Mouse (Mus musculus) stomach, postnatal 0 days (tissue): ENCODE measurements at regions not wholly inside any gene's neighbourhood (a gene's known extent, or its start where the extent isn't known, plus 50 kb on each side); places are given as distances from the start of the nearest gene placed in this dataset.

ENCODE experiments used
- ATAC-seq: fragments of 200-750 bp; cut with Nextera tagmentation; 2 replicates; pipeline ENCODE4 v1.8.0; 2017; ENCODE audit not compliant: low FRiP score, low TSS enrichment
- DNase-seq: peaks from one replicate; pipeline ENCODE4 v3.0.0-alpha.2; 2016; ENCODE audit warnings: low spot score
- H3K27ac ChIP-seq: fragments of 300-500 bp; sonication (generic); replicated peaks from 2 replicates; pipeline ENCODE4 v1.5.1; 2014; ENCODE audit warnings: mild to moderate bottlenecking, control low read depth
- H3K27me3 ChIP-seq: fragments of 300-500 bp; sonication (generic); 2 replicates; pipeline ENCODE4 v1.6.1; 2014; ENCODE audit warnings: low read length; ENCODE audit not compliant: control insufficient read depth, insufficient read depth
- H3K36me3 ChIP-seq: fragments of 300-500 bp; sonication (generic); 2 replicates; pipeline ENCODE4 v1.6.1; 2014; ENCODE audit warnings: low read length, mixed read lengths; ENCODE audit not compliant: control insufficient read depth, insufficient read depth
- H3K4me1 ChIP-seq: fragments of 300-500 bp; sonication (generic); replicated peaks from 2 replicates; pipeline ENCODE4 v1.6.1; 2014; ENCODE audit warnings: antibody characterized with exemption; ENCODE audit not compliant: control insufficient read depth, insufficient read depth
- H3K4me2 ChIP-seq: fragments of 300-500 bp; sonication (generic); replicated peaks from 2 replicates; pipeline ENCODE4 v1.6.1; 2014; ENCODE audit warnings: low read depth, mild to moderate bottlenecking, control low read depth, moderate library complexity
- H3K4me3 ChIP-seq: fragments of 300-500 bp; sonication (generic); 2 replicates; pipeline ENCODE4 v1.5.1; 2014; ENCODE audit warnings: low read depth, low read length, control low read depth
- H3K9ac ChIP-seq: fragments of 300-500 bp; sonication (generic); 2 replicates; pipeline ENCODE4 v1.6.1; 2014; ENCODE audit warnings: mild to moderate bottlenecking, low read length, control low read depth, mixed read lengths
- H3K9me3 ChIP-seq: fragments of 300-500 bp; sonication (generic); 2 replicates; pipeline ENCODE4 v1.6.1; 2016; ENCODE audit warnings: low read length; ENCODE audit not compliant: control insufficient read depth
- CTCF ChIP-seq: IDR thresholded peaks from 2 replicates; pipeline ENCODE4 v1.5.1; 2016; ENCODE audit warnings: antibody characterized with exemption, low read depth, mild to moderate bottlenecking, moderate library complexity
- EP300 ChIP-seq: optimal IDR thresholded peaks from 2 replicates; pipeline ENCODE3; 2016; ENCODE audit warnings: antibody characterized with exemption
- WGBS: fragments of 180-500 bp; shearing (Covaris S2); extraction: QIAGEN DNeasy Blood & Tissue Kit; methylation state at CpG from one replicate; pipeline ENCODE4 v1.1.7; 2014; 5-methylcytosine and 5-hydroxymethylcytosine counted together

GRCm38 (mm10) chr12:46020835-46021545 lies 797.7 kb downstream of the Nova1 start:
- Histone ChIP-seq H3K27me3 (no peaks in the 10 kb centered on the region), H3K27ac (no peak overlapping the region), H3K36me3 (no peaks in the 10 kb centered on the region), H3K4me1 (no peaks in the 10 kb centered on the region), H3K4me2 (no peak overlapping the region), H3K9me3 (no peaks in the 10 kb centered on the region), H3K9ac (no peak overlapping the region), H3K4me3 (no peak overlapping the region)
- no peak for DNase-seq
- TF ChIP-seq EP300 (no peak), CTCF (no peak)
- WGBS = 66% methylated on average over 6 of the region's 6 CpGs
- ATAC-seq = no peak

DNA sequence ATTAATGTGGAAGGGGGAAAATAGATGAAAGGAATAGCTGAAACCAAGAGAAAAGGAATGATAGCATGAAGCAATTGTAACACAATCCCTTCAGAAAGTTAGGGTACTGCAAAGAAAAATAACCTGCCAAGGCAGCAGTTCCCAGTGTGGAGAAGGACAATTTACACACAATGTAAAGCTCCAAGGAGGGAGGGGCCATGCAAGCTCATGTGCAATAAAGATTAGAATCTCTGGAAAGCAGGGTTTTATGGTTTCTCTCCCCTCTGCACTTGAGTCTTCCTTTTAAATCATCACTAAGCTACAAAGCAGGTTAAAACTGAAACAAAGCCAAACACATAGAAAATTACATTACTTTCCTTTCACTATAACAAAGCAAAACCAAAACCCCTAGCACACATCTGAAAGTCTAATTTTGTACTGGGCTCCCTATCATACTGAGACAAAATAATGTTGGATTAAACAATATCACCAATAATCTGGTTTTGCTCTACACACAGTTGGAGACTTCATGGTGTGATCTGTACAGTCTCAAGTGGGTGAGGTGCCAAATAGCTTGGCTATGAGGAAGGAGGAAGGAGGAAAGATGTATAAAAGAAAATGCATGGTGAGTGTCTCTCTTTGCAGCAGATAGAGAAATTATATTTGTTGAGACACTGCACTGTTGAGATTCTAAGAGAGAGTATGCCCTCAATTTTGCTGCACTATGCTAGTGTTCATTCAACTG lies 840.9 kb downstream of the Nova1 start:
- Histone ChIP-seq H3K36me3 (no peaks in the 10 kb centered on the region), H3K4me1 (no peaks in the 10 kb centered on the region), H3K9me3 (no peaks in the 10 kb centered on the region), H3K4me3 (no peak overlapping the region), H3K27me3 (no peaks in the 10 kb centered on the region), H3K9ac (no peak overlapping the region), H3K27ac (no peak overlapping the region), H3K4me2 (no peak overlapping the region)
- ATAC-seq (no peak), DNase-seq (no peak)
- TF ChIP-seq EP300 (no peak), CTCF (no peak)

- no peaks in the 10 kb centered on the region for H3K27me3 ChIP-seq
- ATAC-seq (no peak), DNase-seq (no peak)
- no peaks in the 10 kb centered on the region for H3K9me3 ChIP-seq
- H3K36me3 ChIP-seq = no peaks in the 10 kb centered on the region
- no peak overlapping the region for H3K4me3 ChIP-seq
- H3K4me1 ChIP-seq = no peaks in the 10 kb centered on the region
- no peak overlapping the region for H3K4me2 ChIP-seq
- H3K9ac ChIP-seq = no peak overlapping the region
- no peak overlapping the region for H3K27ac ChIP-seq
- 90% methylated on average over 2 of the region's 2 CpGs for WGBS
- TF ChIP-seq EP300 (no peak), CTCF (no peak)
These were observed 842.9 kb downstream of the Nova1 start for GRCm38 (mm10) chr12:45975780-45976179.

DNA sequence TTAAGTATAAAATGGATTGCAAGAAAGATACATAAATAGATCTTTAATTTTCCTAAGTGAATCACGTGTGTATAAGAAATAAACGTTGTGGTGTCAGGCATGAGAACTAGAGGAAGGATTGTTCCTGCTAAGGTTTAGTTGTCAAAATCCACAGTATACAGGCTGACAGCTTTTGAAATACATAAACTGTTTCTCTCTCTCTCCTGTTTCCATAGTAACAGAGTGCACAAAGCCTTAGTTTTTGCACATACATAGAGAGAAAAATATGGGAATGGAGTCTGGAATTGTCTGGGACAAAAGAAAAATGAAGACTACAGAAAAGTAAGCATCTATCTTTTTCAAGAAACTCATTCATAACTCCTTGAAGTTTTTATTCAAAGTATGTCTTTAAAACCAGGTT lies 848.3 kb downstream of the Nova1 start:
- H3K4me3 ChIP-seq = no peak overlapping the region
- no peaks in the 10 kb centered on the region for H3K9me3 ChIP-seq
- H3K9ac ChIP-seq = no peak overlapping the region
- 35% methylated on average over 2 of the region's 2 CpGs for WGBS
- ATAC-seq (no peak), DNase-seq (no peak)
- no peak for TF ChIP-seq CTCF
- no peak for TF ChIP-seq EP300
- no peaks in the 10 kb centered on the region for H3K4me1 ChIP-seq
- no peak overlapping the region for H3K4me2 ChIP-seq
- no peak overlapping the region for H3K27ac ChIP-seq
- H3K36me3 ChIP-seq = no peaks in the 10 kb centered on the region
- H3K27me3 ChIP-seq = no peaks in the 10 kb centered on the region

DNA sequence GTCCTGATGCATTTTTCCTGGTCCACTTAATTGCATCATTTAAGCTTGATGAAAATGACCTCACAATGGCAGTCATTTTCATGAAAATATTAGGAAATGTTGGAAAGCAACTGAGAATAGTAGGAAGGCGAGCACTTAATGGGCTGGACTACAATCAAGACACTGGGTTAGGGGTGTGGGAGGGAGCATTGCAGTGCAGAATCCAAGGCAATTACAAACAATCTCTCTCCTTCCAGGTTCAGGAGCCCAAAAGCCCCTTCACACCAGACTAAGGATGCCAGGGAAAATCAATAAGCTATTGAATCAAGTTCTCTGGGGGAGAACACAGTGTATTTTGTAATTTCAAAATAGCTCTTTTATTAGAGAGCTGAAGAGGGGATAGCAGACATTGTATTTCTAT lies 848.8 kb downstream of the Nova1 start:
- H3K4me3 ChIP-seq = no peak overlapping the region
- no peak for ATAC-seq
- H3K4me1 ChIP-seq = no peaks in the 10 kb centered on the region
- H3K27me3 ChIP-seq = no peaks in the 10 kb centered on the region
- no peak for TF ChIP-seq CTCF
- TF ChIP-seq EP300 = no peak
- WGBS = 56% methylated on average over 1 of the region's 1 CpGs
- no peak for DNase-seq
- no peaks in the 10 kb centered on the region for H3K9me3 ChIP-seq
- H3K27ac ChIP-seq = no peak overlapping the region
- no peaks in the 10 kb centered on the region for H3K36me3 ChIP-seq
- no peak overlapping the region for H3K9ac ChIP-seq
- H3K4me2 ChIP-seq = no peak overlapping the region

DNA sequence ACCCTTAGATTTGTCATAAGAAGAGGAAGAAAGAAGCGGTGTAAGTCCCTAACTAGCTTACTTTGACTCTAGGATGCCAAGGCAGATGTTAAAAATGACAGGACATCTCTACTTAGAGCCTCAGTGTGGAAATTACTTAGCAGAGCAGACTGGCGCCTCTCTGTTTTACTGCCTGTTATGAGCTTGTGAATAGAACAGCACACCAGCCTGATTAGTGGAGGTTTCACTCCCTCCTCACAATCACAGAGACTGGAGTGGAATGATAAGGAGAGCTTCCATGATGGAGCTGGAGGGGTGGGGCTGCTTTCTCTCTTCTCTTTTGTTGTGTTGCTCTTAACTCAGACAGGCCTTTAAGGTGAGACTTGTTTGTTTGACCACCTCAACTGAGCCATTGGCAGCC lies 871.8 kb downstream of the Nova1 start:
- H3K4me3 ChIP-seq = no peak overlapping the region
- no peaks in the 10 kb centered on the region for H3K4me1 ChIP-seq
- H3K4me2 ChIP-seq = no peak overlapping the region
- TF ChIP-seq EP300 = no peak
- TF ChIP-seq CTCF = no peak
- H3K27ac ChIP-seq = no peak overlapping the region
- no peak overlapping the region for H3K9ac ChIP-seq
- no peak for DNase-seq
- no peak for ATAC-seq
- H3K36me3 ChIP-seq = no peaks in the 10 kb centered on the region
- H3K27me3 ChIP-seq = no peaks in the 10 kb centered on the region
- no peaks in the 10 kb centered on the region for H3K9me3 ChIP-seq
- WGBS = 67% methylated on average over 2 of the region's 2 CpGs
